Mouse (Mus musculus) heart, embryonic 14.5 days (tissue): ENCODE measurements at regions not wholly inside any gene's neighbourhood (a gene's known extent, or its start where the extent isn't known, plus 50 kb on each side); places are given as distances from the start of the nearest gene placed in this dataset.

Source experiments
- ATAC-seq: fragments of 200-750 bp; cut with Nextera tagmentation; 2 replicates; pipeline ENCODE4 v1.8.0; 2017; ENCODE audit warnings: low read depth, moderate TSS enrichment; ENCODE audit not compliant: insufficient number of reproducible peaks, insufficient read depth, low FRiP score
- H3K27ac ChIP-seq, 2 experiments: fragments of 200-500 bp in 1 of 2; fragments of 300-500 bp in 1 of 2; sonication (generic) in 1 of 2; replicated peaks in 1 of 2; 2 replicates each; pipeline ENCODE4 v1.5.1; 2012 to 2014; ENCODE audit warnings: low read depth in 2 of 2, low read length in 2 of 2, control low read depth in 1 of 2, mild to moderate bottlenecking in 1 of 2, mixed read lengths in 1 of 2; ENCODE audit not compliant: control insufficient read depth in 1 of 2, insufficient read depth in 1 of 2
- H3K27me3 ChIP-seq: fragments of 300-500 bp; sonication (generic); 2 replicates; pipeline ENCODE4 v1.6.1; 2014; ENCODE audit warnings: mild to moderate bottlenecking, low read length, control low read depth; ENCODE audit not compliant: control insufficient read depth, insufficient read depth
- H3K36me3 ChIP-seq: fragments of 300-500 bp; sonication (generic); 2 replicates; pipeline ENCODE4 v1.6.1; 2014; ENCODE audit warnings: mild to moderate bottlenecking, control low read depth, low read length, mixed read lengths; ENCODE audit not compliant: control insufficient read depth, insufficient read depth
- H3K4me1 ChIP-seq, 2 experiments: fragments of 200-500 bp in 1 of 2; fragments of 300-500 bp in 1 of 2; sonication (generic) in 1 of 2; 2 replicates each; pipeline ENCODE4 v1.6.1; 2012 to 2014; ENCODE audit warnings: low read length in 2 of 2, control low read depth in 1 of 2, mixed read lengths in 1 of 2; ENCODE audit not compliant: control insufficient read depth in 2 of 2, insufficient read depth in 2 of 2
- H3K4me2 ChIP-seq: fragments of 300-500 bp; sonication (generic); 2 replicates; pipeline ENCODE4 v1.6.1; 2014; ENCODE audit warnings: mild to moderate bottlenecking, low read length
- H3K4me3 ChIP-seq, 2 experiments: fragments of 200-500 bp in 1 of 2; fragments of 300-500 bp in 1 of 2; sonication (generic) in 1 of 2; 2 replicates each; pipeline ENCODE4 v1.5.1; 2012 to 2014; ENCODE audit warnings: low read length in 2 of 2, mild to moderate bottlenecking in 2 of 2, control low read depth in 1 of 2, low read depth in 1 of 2, moderate library complexity in 1 of 2; ENCODE audit not compliant: control insufficient read depth in 1 of 2, insufficient read depth in 1 of 2
- H3K9ac ChIP-seq: fragments of 300-500 bp; sonication (generic); 2 replicates; pipeline ENCODE4 v1.6.1; 2014; ENCODE audit warnings: mild to moderate bottlenecking, low read length
- H3K9me3 ChIP-seq: fragments of 300-500 bp; sonication (generic); 2 replicates; pipeline ENCODE4 v1.6.1; 2016; ENCODE audit warnings: low read length, control low read depth; ENCODE audit not compliant: control insufficient read depth
- WGBS: fragments of 180-500 bp; shearing (Covaris S2); extraction: QIAGEN DNeasy Blood & Tissue Kit; methylation state at CpG from one replicate; pipeline ENCODE4 v1.1.7; 2014; 5-methylcytosine and 5-hydroxymethylcytosine counted together

GRCm38 (mm10) chr16:93246825-93247224, 357.0 kb downstream of the Setd4 start:
- Histone ChIP-seq H3K4me3 (no peak overlapping the region), H3K27ac (no peak overlapping the region), H3K4me2 (no peak overlapping the region), H3K4me1 (no peaks in the 10 kb centered on the region), H3K9me3 (no peaks in the 10 kb centered on the region), H3K9ac (no peak overlapping the region), H3K36me3 (no peaks in the 10 kb centered on the region), H3K27me3 (no peaks in the 10 kb centered on the region; the same call in 1 of the 2 replicates)
- ATAC-seq, result no peak
- WGBS, result 33% methylated on average over 7 of the region's 7 CpGs

- Histone ChIP-seq H3K4me2 (no peak overlapping the region), H3K27ac (no peak overlapping the region), H3K36me3 (no peaks in the 10 kb centered on the region), H3K27me3 (no peaks in the 10 kb centered on the region; the same call in 1 of the 2 replicates), H3K9ac (no peak overlapping the region), H3K9me3 (no peaks in the 10 kb centered on the region), H3K4me1 (no peaks in the 10 kb centered on the region), H3K4me3 (no peak overlapping the region)
- 78% methylated on average over 6 of the region's 6 CpGs for WGBS
- ATAC-seq, result no peak
Measured at GRCm38 (mm10) chr16:93245738-93246137, 358.1 kb downstream of the Setd4 start.

GRCm38 (mm10) chr16:93238898-93239297, 365.0 kb downstream of the Setd4 start:
- H3K27ac ChIP-seq, result no peak overlapping the region
- H3K36me3 ChIP-seq, result no peaks in the 10 kb centered on the region
- no peaks in the 10 kb centered on the region for H3K9me3 ChIP-seq
- H3K4me1 ChIP-seq, result no peaks in the 10 kb centered on the region
- H3K9ac ChIP-seq, result no peak overlapping the region
- ATAC-seq, result no peak
- no peak overlapping the region for H3K4me2 ChIP-seq
- no peak overlapping the region for H3K4me3 ChIP-seq
- no peaks in the 10 kb centered on the region for H3K27me3 ChIP-seq
- 83% methylated on average over 4 of the region's 4 CpGs for WGBS

- no peak overlapping the region for H3K4me2 ChIP-seq
- WGBS, result 67% methylated on average over 4 of the region's 4 CpGs
- no peaks in the 10 kb centered on the region for H3K4me1 ChIP-seq
- no peaks in the 10 kb centered on the region for H3K36me3 ChIP-seq
- no peak overlapping the region for H3K4me3 ChIP-seq
- H3K27me3 ChIP-seq, result no peaks in the 10 kb centered on the region
- H3K27ac ChIP-seq, result no peak overlapping the region
- no peaks in the 10 kb centered on the region for H3K9me3 ChIP-seq
- no peak overlapping the region for H3K9ac ChIP-seq
- ATAC-seq, result no peak
Measured at GRCm38 (mm10) chr16:93238326-93238725, 365.5 kb downstream of the Setd4 start.

GRCm38 (mm10) chr16:93225644-93226043, 378.2 kb downstream of the Setd4 start:
- 81% methylated on average over 7 of the region's 7 CpGs for WGBS
- no peak overlapping the region for H3K4me3 ChIP-seq
- H3K27ac ChIP-seq, result no peak overlapping the region
- H3K27me3 ChIP-seq, result no peaks in the 10 kb centered on the region
- H3K4me2 ChIP-seq, result no peak overlapping the region
- ATAC-seq, result no peak
- H3K9ac ChIP-seq, result no peak overlapping the region
- H3K4me1 ChIP-seq, result no peaks in the 10 kb centered on the region; a peak in 1 of 4 replicates
- 0 out of 2 replicates have a peak, but pooled peaks cover 3% of the 10 kb centered on the region for H3K9me3 ChIP-seq
- no peaks in the 10 kb centered on the region for H3K36me3 ChIP-seq

- H3K27ac ChIP-seq, result no peak overlapping the region
- H3K9ac ChIP-seq, result no peak overlapping the region
- no peak overlapping the region for H3K4me3 ChIP-seq
- H3K4me1 ChIP-seq, result no peaks in the 10 kb centered on the region; a peak in 1 of 4 replicates
- H3K36me3 ChIP-seq, result no peaks in the 10 kb centered on the region
- H3K9me3 ChIP-seq, result no peaks in the 10 kb centered on the region
- WGBS, result 79% methylated on average over 2 of the region's 2 CpGs
- no peak overlapping the region for H3K4me2 ChIP-seq
- no peaks in the 10 kb centered on the region for H3K27me3 ChIP-seq
- no peak for ATAC-seq
Measured at GRCm38 (mm10) chr16:93225196-93225595, 378.7 kb downstream of the Setd4 start.

GRCm38 (mm10) chr16:93219731-93220130, 384.1 kb downstream of the Setd4 start:
- Histone ChIP-seq H3K9ac (no peak overlapping the region), H3K27ac (no peak overlapping the region), H3K4me3 (no peak overlapping the region), H3K9me3 (no peaks in the 10 kb centered on the region), H3K4me2 (no peak overlapping the region), H3K36me3 (no peaks in the 10 kb centered on the region), H3K4me1 (no peaks in the 10 kb centered on the region; a peak in 1 of 4 replicates), H3K27me3 (no peaks in the 10 kb centered on the region)
- WGBS, result 65% methylated on average over 9 of the region's 9 CpGs
- no peak for ATAC-seq

GRCm38 (mm10) chr16:93218402-93218801, 385.5 kb downstream of the Setd4 start:
- WGBS, result 63% methylated on average over 10 of the region's 10 CpGs
- Histone ChIP-seq H3K27me3 (no peaks in the 10 kb centered on the region), H3K9me3 (no peaks in the 10 kb centered on the region), H3K4me3 (no peak overlapping the region), H3K4me2 (no peak overlapping the region), H3K27ac (no peak overlapping the region), H3K9ac (no peak overlapping the region), H3K36me3 (no peaks in the 10 kb centered on the region), H3K4me1 (no peaks in the 10 kb centered on the region; a peak in 1 of 4 replicates)
- no peak for ATAC-seq
